22 mouse cellular contexts compared by ENCODE assay signal in the genomic region with DNA sequence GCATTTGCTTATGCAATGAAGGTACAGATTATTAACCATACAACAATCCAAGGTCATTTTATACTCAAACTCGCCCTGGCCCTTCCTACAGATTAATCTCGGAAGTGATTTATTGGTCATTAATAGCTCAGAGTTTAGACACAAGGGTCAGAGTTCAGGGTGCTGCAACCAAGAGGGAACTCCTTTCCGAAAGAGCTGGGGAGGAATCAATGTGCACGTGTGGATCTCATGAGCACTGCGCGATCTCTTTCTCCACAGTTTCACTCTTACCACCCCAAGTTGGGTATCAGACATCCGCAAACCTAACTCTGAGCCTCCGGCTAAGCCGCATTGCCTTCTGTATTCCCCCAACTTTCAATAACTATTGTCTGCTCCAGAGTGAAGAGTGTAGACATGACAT. TPM values are rescaled to one million over a fixed set of nuclear protein-coding genes. Genes with fewer than 3 reads are reported as not detected.
DNase-seq lines count a peak whose midpoint lies in the region; ATAC-seq and TF ChIP-seq lines count a peak whose summit lies in the region.
"Had no signal": no experiment of that assay in that cellular context is flagged by ENCODE, and none has a peak within 500 bp of the region (broad histone marks: within the 10 kb centered on the region; RNA-seq: fewer than 3 reads in every experiment).

No protein-coding gene starts in this region.

- no peaks in the 10 kb centered on the region for H3K9me3 ChIP-seq in intestine, postnatal 0 days (ENCODE audit: control insufficient read depth)
- no peaks in the 10 kb centered on the region for H3K9me3 ChIP-seq in stomach, embryonic 16.5 days (replicated peaks; ENCODE audit: control insufficient read depth, low read length)
- H3K9me3 ChIP-seq: G1E; hindbrain, embryonic 12.5 days; limb, embryonic 15.5 days; megakaryocyte, embryonic 14.5 days; midbrain, embryonic 13.5 days; neural tube, embryonic 12.5 days had no signal

- H3K36me3 ChIP-seq in kidney, adult 2 months (ENCODE audit: control insufficient read depth, insufficient read depth, low read length) = no peaks in the 10 kb centered on the region
- H3K36me3 ChIP-seq in intestine, postnatal 0 days (ENCODE audit: control insufficient read depth, insufficient read depth) = no peaks in the 10 kb centered on the region
- H3K36me3 ChIP-seq in stomach, embryonic 16.5 days (ENCODE audit: control insufficient read depth, insufficient read depth, low read length) = no peaks in the 10 kb centered on the region
- H3K36me3 ChIP-seq: G1E; hindbrain, embryonic 12.5 days; limb, embryonic 15.5 days; midbrain, embryonic 13.5 days; neural tube, embryonic 12.5 days had no signal

- peak overlapping the region; percentile 49; the same call in 1 of the 2 replicates for H3K27ac ChIP-seq in kidney, adult 2 months (ENCODE audit: insufficient read depth, low read depth, low read length)
- peak overlapping the region; percentile 95 for H3K27ac ChIP-seq in embryonic fibroblast, embryonic 13.5 days (ENCODE audit: insufficient read depth, low read length)
- H3K27ac ChIP-seq in intestine, postnatal 0 days (ENCODE audit: low read depth, low read length) = no peak overlapping the region
- H3K27ac ChIP-seq in stomach, embryonic 16.5 days (ENCODE audit: low read length) = peak overlapping the region; percentile 80; the same call in 1 of the 2 replicates
- H3K27ac ChIP-seq: hindbrain, embryonic 12.5 days; kidney, postnatal 0 days; limb, embryonic 15.5 days; midbrain, embryonic 13.5 days; neural tube, embryonic 12.5 days had no signal

- WGBS in kidney, adult 2 months = 57% methylated on average over 9 of the region's 9 CpGs
- 41% methylated on average over 9 of the region's 9 CpGs for WGBS in intestine, postnatal 0 days
- WGBS in stomach, embryonic 16.5 days = 50% methylated on average over 9 of the region's 9 CpGs

- no peak for DNase-seq in kidney, adult 2 months
- DNase-seq in kidney, adult 11 months = no peak
- no peak for DNase-seq in right cerebral cortex, postnatal 25 days
- DNase-seq: cerebellum, adult 11-12 months; cerebellum, postnatal 14 days; gastrocnemius, postnatal 25 days; heart, adult 18-20 months; layer of hippocampus, adult 9-11 months; lung, adult 18-20 months; retina, postnatal 1 day had no signal

- TF ChIP-seq POLR2A in kidney, adult 2 months (IDR thresholded peaks at IDR 0.05; ENCODE audit: low read depth, low read length) = no peak
- no peak for TF ChIP-seq POLR2A in embryonic fibroblast, embryonic 13.5 days (IDR thresholded peaks at IDR 0.05; ENCODE audit: low read depth, low read length)

- ATAC-seq in intestine, postnatal 0 days = peak; percentile 73
- ATAC-seq in stomach, embryonic 16.5 days (ENCODE audit: insufficient read depth, low FRiP score) = no peak
- no peak for ATAC-seq in megakaryocyte, adult 5-6 weeks (ENCODE audit: poor library complexity, severe bottlenecking)
- ATAC-seq: midbrain, embryonic 13.5 days; Patski had no signal

- no peak overlapping the region for H3K9ac ChIP-seq in intestine, postnatal 0 days (ENCODE audit: low read depth, low read length)
- H3K9ac ChIP-seq in stomach, embryonic 16.5 days (ENCODE audit: low read length) = no peak overlapping the region
- H3K9ac ChIP-seq: hindbrain, embryonic 12.5 days; limb, embryonic 15.5 days; midbrain, embryonic 13.5 days; neural tube, embryonic 12.5 days had no signal

- no peaks in the 10 kb centered on the region for H3K27me3 ChIP-seq in kidney, adult 2 months (replicated peaks; ENCODE audit: control insufficient read depth, insufficient read depth, low read length)
- H3K27me3 ChIP-seq in intestine, postnatal 0 days (replicated peaks; ENCODE audit: control insufficient read depth, insufficient read depth, low read length) = no peaks in the 10 kb centered on the region; the same call in 1 of the 2 replicates
- no peaks in the 10 kb centered on the region for H3K27me3 ChIP-seq in stomach, embryonic 16.5 days (ENCODE audit: control insufficient read depth, insufficient read depth, low read length)
- H3K27me3 ChIP-seq: hindbrain, embryonic 12.5 days; limb, embryonic 15.5 days; midbrain, embryonic 13.5 days; neural tube, embryonic 12.5 days; Patski had no signal

- H3K4me2 ChIP-seq in intestine, postnatal 0 days (replicated peaks; ENCODE audit: low read depth) = no peak overlapping the region
- H3K4me2 ChIP-seq in stomach, embryonic 16.5 days (ENCODE audit: low read depth, low read length) = no peak overlapping the region
- H3K4me2 ChIP-seq: hindbrain, embryonic 12.5 days; limb, embryonic 15.5 days; midbrain, embryonic 13.5 days; neural tube, embryonic 12.5 days had no signal

- H3K4me1 ChIP-seq in kidney, adult 2 months (ENCODE audit: control insufficient read depth, insufficient read depth, low read length) = no peaks in the 10 kb centered on the region
- H3K4me1 ChIP-seq in embryonic fibroblast, embryonic 13.5 days (ENCODE audit: control insufficient read depth, insufficient read depth, low read length) = peaks cover 43% of the 10 kb centered on the region
- H3K4me1 ChIP-seq in intestine, postnatal 0 days (replicated peaks; ENCODE audit: control insufficient read depth, insufficient read depth, low read length) = no peaks in the 10 kb centered on the region; the same call in 1 of the 2 replicates
- H3K4me1 ChIP-seq in stomach, embryonic 16.5 days (ENCODE audit: control insufficient read depth, insufficient read depth, low read length) = peaks cover 13% of the 10 kb centered on the region

- TF ChIP-seq CTCF in kidney, adult 2 months (conservative IDR thresholded peaks at IDR 0.05; ENCODE audit: insufficient read depth, insufficient read length, low read depth, low read length) = no peak
- no peak for TF ChIP-seq CTCF in embryonic fibroblast, embryonic 13.5 days (IDR thresholded peaks at IDR 0.05; ENCODE audit: borderline replicate concordance, insufficient read depth, low read length)
- no peak for TF ChIP-seq CTCF in intestine, postnatal 0 days (IDR thresholded peaks at IDR 0.05; ENCODE audit: low read depth)

- H3K4me3 ChIP-seq in kidney, adult 2 months (ENCODE audit: insufficient read depth, low read depth, low read length) = no peak overlapping the region
- no peak overlapping the region for H3K4me3 ChIP-seq in embryonic fibroblast, embryonic 13.5 days (ENCODE audit: insufficient read depth, low read length)
- no peak overlapping the region for H3K4me3 ChIP-seq in intestine, postnatal 0 days (ENCODE audit: low read depth, low read length)
- H3K4me3 ChIP-seq in stomach, embryonic 16.5 days (replicated peaks; ENCODE audit: low read length) = no peak overlapping the region
- H3K4me3 ChIP-seq: hindbrain, embryonic 12.5 days; limb, embryonic 15.5 days; megakaryocyte, embryonic 14.5 days; midbrain, embryonic 13.5 days; neural tube, embryonic 12.5 days had no signal

RNA-seq across cellular contexts. Expression of gene Cald1, which starts 41.9 kb away (rescaled TPM):
- 17.7 and 24.7 TPM in 2 replicates for polyA plus RNA-seq in kidney, adult 2 months (2012; rRNA removed)
- 1,420 and 1,765 TPM in 2 replicates for polyA plus RNA-seq in embryonic fibroblast, embryonic 13.5 days (2011; ENCODE audit: insufficient read length, low read depth, missing spikeins)
- 239 and 283 TPM in 2 replicates for polyA plus RNA-seq in intestine, postnatal 0 days (2015; fragmentation: Nextera tagmentation; extraction: Ambion mirVana)
- 362 and 363 TPM in 2 replicates for polyA plus RNA-seq in stomach, embryonic 16.5 days (2015; fragmentation: Nextera tagmentation; extraction: Ambion mirVana)
- total RNA-seq in megakaryocyte, adult 5-6 weeks (2015) = 0.09 and 0.47 TPM in 2 replicates
- total RNA-seq in megakaryocyte, adult 5-6 weeks (2017) = 0.08 TPM in 1 of 2 replicates, not detected in the other
- polyA plus RNA-seq: G1E had no signal
